Mouse (Mus musculus): ENCODE results near the gene Pafah2. TPM values are rescaled to one million over a fixed set of nuclear protein-coding genes. Genes with fewer than 3 reads are reported as not detected.

Gene Pafah2
- 0.64 to 3.8 TPM (median 1.5 TPM) in 3 replicates for total RNA-seq (2017)

DNA sequence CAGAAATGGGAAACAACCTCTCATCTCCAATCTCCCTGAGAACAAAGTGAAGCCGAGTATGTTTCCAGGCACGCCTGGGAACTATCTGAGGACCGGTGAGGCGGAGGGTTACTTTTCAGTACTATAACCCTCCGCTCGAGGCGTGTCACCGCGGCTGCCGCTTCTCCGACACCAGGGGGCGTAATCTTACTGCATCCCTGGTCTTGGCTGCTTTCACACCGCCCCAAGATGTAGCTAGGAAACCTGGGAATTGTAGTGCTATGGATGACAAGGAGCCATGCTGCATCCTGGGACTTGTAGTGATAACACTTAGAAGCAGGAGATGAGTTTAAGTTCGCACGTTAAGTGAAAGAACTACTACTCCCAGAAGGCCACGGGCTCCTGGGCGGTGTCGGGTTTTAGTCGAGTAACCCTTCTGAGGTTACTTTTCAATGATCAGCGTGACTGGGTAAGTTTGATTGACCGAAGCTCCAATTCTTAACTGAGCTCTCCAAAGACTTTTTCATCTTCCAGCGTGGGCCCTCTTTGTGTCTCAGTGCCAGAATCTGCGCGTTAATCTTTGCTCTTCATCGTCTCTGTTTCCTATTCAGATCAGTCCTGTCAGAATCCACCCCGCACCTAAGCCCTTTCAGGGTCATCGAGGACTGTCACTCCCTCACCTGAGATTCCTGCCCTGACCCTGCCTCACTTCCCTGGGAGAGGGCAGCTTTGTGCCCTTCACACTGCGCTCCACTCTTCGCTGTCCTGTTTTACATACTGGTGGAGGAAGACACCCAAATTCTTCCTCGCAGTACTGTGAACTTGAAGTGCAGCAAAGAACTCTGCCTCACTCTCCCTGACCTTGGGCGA, at the start of gene Pafah2:
Pafah2 (plus strand) TSS at position 344 of the 849 bp plus-strand sequence.
- peak; percentile 100 for ATAC-seq (replicated peaks; ENCODE audit: insufficient number of reproducible peaks, low FRiP score, low TSS enrichment, poor library complexity, severe bottlenecking)

DNA sequence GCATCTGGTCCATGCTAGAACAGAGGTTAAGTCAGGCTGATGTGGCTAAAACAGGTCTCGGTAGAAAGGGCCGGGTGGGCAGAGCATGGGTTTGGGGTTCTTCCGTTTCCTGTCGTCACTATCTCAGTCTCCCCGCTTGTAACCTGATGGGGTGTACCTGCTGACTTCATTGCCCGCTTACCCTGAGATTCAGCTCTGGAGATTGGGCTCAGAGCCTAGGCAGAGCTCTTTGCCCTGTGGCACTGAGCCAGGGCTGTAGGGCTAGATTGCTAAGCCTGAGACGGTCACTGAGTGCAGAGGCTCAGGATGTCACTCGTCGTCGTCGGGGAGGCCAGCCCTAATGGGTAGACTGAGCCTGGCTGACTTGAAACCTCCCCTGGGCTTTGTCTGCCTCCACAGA, 48.0 kb upstream of the Pafah2 start:
- ATAC-seq (replicated peaks; ENCODE audit: insufficient number of reproducible peaks, low FRiP score, low TSS enrichment, poor library complexity, severe bottlenecking): no peak

DNA sequence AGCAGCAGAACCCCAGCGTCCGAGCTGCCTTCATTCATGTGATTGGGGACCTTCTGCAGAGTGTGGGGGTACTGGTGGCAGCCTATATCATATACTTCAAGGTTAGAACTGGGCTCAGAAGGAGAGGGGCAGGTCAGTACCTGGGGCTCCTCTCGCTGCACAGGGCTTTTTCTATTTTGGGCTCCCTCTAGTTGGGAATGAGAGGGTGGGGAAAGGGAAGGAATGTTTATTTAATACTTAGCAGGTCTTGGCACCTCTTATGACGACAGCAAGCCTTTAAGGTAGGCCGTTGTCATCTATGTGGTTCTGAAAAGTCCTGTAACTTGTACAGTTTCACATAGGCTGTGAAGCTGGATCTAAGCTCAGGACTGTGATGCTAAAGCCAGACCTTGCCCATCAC, 47.6 kb upstream of the Pafah2 start:
- no peak for ATAC-seq (replicated peaks; ENCODE audit: insufficient number of reproducible peaks, low FRiP score, low TSS enrichment, poor library complexity, severe bottlenecking)

DNA sequence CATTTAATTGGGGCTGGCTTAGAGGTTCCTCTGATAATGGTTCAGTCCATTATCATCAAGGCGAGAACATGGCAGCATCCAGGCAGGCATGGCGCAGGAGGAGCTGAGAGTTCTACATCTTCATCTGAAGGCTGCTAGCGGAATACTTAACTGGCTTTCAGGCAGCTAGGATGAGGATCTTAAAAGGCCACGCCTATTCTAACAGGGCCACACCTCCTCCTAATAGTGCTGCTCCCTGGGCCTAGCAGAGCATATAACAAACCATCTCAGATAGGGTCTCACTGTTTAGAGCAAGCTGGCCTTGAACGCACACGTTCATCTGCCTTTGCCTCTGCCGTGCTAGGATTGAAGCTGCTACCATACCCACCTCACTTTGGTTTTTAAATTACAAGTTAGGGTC, 46.3 kb upstream of the Pafah2 start:
- ATAC-seq (replicated peaks; ENCODE audit: insufficient number of reproducible peaks, low FRiP score, low TSS enrichment, poor library complexity, severe bottlenecking): no peak

DNA sequence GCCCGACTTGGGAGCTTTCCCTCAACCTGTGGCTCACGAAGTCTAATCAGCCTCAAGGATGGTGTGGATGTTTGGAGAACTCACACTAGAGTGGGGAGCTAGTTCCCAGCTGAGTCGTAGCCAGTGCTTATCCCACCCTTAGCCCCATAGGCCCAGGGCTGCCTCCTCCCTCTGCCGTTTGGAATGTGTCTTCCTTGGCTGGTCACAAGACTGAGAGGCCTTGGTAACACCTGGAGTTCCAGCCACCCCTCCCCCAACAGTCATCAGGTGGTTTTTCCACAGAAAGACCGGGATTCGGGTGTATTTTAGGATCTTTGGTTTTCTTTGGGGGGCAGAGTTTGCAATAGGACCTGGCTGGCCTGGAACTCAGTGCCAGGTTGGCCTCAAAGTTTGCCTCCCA, 45.5 kb upstream of the Pafah2 start:
- ATAC-seq (replicated peaks; ENCODE audit: insufficient number of reproducible peaks, low FRiP score, low TSS enrichment, poor library complexity, severe bottlenecking): no peak

DNA sequence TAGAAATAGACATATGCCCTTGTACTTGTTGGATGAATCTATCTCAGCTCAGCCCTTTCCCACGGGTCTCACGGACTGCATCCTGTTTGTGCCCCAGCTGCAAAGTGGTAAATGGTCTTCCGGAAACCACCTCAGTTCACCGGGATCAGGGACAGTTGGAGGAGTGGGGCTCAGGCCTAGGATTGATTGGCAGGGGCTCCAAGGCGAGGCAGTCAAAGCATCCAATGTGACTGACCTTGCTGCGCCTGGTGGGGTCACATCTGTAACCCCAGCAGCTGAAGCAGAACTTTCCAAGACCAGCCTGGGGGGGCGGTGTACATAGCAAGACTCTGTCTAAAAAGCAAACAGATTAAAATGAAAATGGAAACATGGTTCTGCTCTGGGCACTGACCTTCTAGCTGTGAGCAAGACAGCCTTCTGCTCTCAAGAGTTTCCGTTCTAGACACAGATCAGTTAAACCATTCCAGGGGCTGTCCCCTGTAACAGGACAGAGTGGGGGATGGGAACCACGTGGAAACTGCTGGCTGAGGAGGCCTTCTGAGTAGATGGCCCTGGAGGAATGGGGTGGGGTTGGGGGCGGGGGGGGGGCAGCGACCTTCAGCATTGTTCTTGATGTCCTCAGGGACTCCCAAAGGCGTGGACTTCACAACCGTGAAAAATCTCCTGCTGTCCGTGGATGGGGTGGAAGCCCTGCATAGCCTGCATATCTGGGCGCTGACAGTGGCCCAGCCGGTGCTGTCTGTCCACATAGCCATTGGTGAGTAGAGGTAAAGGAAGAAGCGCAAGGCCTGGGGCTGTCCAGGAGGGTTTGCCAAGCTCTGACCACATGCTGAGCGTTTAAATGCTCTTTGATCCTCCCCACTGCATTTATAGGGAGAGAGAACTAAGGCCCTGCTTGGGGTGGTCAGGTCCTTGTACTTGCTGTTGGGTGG, 44.5 kb upstream of the Pafah2 start:
- no peak for ATAC-seq (replicated peaks; ENCODE audit: insufficient number of reproducible peaks, low FRiP score, low TSS enrichment, poor library complexity, severe bottlenecking)

DNA sequence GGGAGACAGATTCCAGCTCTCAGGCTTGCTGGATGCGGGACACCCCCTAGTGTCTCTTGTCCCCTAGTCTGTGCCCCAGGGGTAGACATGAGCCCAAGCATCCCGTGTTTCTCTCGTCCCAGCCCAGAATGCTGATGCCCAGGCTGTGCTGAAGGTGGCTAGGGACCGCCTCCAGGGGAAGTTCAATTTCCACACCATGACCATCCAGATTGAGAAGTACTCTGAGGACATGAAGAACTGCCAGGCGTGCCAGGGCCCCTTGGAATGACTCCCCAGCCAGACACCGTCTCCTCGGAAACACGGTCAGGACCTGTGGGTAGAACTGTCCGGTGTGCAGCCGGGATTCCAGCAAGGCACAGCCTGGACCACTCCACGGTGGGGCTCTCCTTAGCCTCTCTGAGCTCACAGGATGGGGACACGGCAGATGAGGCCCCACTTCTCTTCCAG, 43.8 kb upstream of the Pafah2 start:
- ATAC-seq (replicated peaks; ENCODE audit: insufficient number of reproducible peaks, low FRiP score, low TSS enrichment, poor library complexity, severe bottlenecking): no peak

DNA sequence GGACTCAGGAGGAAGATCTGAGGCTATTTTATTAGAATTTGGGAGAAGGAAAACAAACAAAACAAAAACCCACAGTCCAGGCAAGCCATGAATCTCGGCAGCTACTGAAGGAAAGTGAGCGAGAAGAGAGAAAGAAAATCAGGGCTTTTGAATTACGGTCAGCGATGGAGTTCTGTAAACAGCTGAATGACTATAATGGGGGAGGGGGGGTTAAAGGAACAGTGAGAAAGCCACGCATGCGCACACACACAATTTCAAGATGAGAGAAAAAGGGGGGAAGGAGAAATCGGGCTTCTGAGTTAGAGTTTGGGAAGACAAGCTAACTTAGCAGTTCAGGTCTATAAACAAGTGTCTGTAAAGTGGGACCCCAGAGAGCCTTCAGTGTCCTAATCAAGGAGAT, 43.2 kb upstream of the Pafah2 start:
- ATAC-seq (replicated peaks; ENCODE audit: insufficient number of reproducible peaks, low FRiP score, low TSS enrichment, poor library complexity, severe bottlenecking): no peak

DNA sequence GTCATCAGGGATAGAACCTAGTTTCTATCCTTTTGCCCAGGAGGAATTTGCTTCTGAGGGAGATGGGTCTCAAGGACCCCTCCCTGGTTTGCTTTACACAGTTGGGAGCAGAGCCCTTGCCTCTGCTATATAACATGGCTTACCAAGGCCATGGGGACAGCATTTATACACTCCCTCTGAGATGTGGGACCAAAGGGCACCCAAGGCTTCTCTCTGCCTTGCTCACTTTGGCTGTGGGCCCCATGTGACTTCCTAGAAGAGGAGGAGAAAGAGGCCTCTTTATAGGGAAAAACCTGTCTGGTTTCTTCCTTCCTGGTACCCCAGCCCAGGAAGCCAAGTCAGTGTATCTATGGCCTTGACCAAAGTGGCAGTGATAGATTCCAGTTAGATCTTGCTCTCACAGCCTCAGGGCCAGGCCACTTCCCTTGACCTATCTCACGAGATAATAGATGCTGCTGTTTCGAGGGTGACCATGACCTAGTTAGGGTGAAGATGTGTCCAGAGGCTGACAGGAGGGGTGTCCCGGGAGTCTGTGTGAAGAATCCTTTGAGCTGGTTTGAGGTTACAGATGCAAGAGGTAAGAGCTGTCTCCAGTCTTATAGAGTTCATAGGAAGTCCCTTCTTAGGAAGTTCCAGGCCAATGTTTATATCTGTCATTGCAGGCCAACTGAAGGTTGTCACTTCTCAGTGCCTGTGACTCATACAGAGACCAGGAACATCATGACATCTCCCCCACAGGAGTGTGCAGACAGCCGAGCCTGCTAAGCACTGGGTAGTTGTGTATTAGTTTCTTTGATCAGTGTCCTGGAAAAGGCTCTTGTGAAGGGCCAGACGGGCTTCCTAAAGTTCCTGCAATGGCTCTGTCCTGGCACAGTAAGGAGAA, 42.4 kb upstream of the Pafah2 start:
- ATAC-seq (replicated peaks; ENCODE audit: insufficient number of reproducible peaks, low FRiP score, low TSS enrichment, poor library complexity, severe bottlenecking): no peak

DNA sequence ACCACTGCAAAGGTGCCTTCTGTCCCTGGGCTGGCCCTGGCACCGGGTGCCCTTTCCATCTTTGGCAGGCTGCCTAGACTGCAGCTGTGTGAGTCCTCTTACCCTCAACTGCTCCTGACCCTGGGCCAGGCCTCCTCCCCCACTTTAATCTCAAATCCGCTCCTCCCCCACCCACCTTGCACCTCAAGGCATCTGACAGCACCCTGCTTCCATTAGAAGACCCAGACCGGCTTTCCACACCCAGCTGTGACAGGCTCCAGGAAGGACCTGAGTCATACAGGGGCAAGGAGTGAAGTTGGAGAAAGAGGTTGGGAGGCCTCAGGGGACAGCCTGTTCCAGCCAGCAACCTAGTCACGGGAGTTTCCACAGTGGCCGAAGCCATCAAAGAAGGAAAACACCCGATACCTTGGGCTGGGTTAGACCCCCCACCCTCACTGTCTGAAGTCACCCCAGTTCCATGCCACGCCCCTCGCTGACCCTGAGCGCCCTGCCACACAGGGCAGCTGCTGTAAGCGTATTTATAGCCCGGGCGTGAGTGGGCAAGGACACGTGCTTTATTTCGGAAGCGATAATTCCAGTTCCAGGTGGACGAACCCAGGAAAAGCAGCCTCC, 40.2 kb upstream of the Pafah2 start:
- ATAC-seq (replicated peaks; ENCODE audit: insufficient number of reproducible peaks, low FRiP score, low TSS enrichment, poor library complexity, severe bottlenecking): no peak

DNA sequence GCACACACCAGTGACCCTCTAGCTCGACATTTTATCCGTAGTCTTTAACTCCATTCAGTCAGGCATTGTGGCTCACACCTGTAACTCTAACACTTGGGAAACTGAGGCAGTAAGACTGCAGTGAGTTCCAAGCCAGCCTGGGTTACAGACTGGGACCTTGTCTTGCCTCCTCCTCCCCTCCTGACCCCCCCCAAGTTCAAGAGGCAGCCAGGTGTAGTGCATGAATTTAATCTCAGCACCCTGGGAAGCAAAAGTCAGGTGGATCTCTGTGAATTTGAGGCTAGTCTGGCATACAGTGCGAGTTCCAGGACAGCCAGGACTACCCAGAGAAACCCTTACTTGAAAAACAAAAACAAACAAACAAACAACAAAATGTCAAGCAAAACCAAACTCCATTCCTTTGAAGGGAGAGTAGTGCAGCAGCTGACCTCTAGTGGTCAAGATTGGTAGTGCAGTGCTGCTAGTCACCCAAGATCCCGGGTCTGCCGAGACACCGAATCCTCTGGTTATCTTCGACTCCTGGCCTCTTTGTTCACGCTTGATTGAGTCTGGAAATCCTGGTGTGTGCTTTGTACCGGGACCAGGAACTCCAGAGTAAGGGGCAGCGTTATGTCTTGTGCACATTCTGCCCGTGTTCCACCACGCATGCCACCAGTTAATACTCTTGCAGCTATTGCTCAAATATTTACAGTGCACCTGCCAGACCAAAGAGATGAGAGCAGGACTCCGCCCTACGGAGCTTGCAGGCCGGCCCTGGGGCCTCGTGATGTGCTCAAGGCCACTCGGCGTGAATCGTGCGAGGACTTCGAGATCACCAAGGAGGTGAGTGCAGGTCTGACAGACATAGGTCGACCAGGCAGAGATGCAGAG, 39.3 kb upstream of the Pafah2 start:
- peak; percentile 51; the same call in 1 of the 2 replicates for ATAC-seq (replicated peaks; ENCODE audit: insufficient number of reproducible peaks, low FRiP score, low TSS enrichment, poor library complexity, severe bottlenecking)

DNA sequence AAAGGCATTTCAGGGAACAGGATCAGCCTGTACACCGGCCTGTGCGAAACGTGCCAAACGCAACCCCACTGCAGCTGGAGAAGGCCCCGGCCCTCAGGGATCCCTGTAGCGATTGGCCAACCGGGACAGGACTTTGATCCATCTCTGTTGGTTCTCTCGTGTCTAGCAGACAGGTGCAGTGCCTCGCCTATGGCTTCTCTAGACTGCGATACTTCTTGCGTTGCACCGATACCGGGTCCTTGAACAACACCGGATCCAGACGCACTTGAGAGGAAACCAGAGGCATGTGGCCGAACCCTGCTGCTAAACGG, 38.7 kb upstream of the Pafah2 start:
- ATAC-seq (replicated peaks; ENCODE audit: insufficient number of reproducible peaks, low FRiP score, low TSS enrichment, poor library complexity, severe bottlenecking): 0 out of 2 replicates have a peak, but pooled peaks have one; percentile 12

DNA sequence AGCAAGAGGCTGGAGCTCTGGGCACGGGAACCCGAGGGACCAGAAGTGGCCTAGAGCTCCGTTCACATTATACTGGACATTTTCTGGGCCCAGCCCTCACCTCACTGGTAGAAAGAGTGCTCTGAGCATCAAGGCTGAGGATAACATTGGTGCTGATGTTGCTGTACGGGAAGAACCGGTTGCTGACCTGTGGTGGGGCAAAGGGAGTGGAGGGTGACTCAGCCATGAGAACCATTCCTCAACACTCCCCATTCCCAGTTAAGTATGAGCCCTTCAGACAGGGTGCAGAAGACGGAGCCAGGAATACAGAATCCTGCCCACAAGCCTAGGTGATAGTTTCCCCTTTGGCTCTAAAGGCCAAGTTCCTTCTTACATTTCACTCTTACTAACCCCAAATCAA, 36.5 kb upstream of the Pafah2 start:
- no peak for ATAC-seq (replicated peaks; ENCODE audit: insufficient number of reproducible peaks, low FRiP score, low TSS enrichment, poor library complexity, severe bottlenecking)

DNA sequence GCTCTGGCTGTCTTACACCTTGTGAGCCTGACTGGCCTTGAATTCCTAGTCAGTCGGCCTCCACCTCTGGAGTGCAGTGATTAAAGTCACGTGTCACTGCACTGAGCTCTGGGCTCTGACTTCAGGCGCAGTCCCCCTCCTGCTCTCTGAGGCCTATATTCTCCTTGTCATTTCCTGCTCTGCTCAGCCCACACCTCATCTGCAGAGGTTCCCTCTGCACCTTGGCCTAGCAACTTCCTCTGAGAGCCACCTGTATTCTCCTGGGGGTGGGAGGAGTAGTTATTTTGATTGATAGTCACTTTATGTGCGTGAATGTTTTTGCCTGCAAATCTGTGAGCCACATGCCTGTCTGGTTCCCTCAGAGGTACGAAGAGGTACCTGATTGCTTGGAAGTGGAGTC, 34.9 kb upstream of the Pafah2 start:
- no peak for ATAC-seq (replicated peaks; ENCODE audit: insufficient number of reproducible peaks, low FRiP score, low TSS enrichment, poor library complexity, severe bottlenecking)

DNA sequence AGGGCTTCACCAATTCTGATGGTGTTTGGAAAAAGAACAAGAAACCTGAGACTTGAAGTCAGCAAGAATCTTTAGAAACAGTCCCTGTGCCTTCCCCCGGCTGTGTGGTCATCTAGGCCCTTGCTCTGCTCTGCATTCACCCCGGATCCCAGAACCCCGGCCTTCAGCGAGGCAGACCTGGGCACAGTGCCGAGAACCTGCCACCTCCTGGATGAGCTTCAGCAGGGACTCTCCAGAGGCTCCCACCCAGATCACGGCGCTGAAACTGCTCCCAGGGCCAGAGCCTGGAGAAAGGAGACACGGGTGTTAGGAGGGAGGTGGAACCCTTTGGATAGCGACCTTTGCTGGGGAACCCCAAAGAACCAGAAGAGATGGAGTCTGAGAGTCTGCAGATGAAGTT, 34.0 kb upstream of the Pafah2 start:
- ATAC-seq (replicated peaks; ENCODE audit: insufficient number of reproducible peaks, low FRiP score, low TSS enrichment, poor library complexity, severe bottlenecking): no peak

DNA sequence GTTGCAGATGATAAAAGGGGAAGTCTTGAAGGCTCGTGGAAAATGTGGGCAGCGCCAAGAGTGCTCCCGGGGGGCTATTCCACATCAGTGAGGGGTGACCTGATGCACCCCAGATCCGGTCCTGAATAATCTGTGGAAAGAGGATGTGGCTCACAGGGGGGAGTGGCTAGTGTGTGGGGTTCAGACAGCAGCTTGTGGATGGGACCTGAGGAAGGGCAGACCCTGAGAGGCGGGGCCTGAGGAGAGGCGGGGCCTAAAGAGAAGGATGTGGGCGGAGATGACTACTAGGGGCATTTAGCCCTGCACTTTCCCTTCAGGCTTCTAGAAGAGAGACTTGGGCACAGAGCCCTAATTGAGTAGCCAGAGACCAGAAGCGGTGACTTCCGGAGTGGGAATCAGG, 33.5 kb upstream of the Pafah2 start:
- peak; percentile 76 for ATAC-seq (replicated peaks; ENCODE audit: insufficient number of reproducible peaks, low FRiP score, low TSS enrichment, poor library complexity, severe bottlenecking)

DNA sequence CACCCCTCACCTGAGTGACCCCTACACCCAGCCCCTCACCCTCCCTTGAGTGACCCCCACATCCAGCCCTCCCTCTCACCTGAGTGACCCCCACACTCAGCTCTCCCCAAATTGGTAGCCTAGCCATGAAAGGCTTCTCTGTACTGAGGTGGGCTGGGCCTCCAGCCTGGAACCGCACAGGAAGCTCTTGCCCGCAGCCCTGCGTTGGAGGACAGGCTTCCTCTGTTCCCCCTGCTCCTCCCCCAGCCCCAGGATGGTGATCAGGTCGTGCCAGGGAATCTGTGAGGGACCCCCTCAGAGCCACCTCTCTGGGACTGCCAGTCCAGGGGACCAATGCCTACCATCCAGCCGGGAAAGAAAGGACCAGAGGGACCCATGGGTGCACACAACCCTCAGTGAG, 30.8 kb upstream of the Pafah2 start:
- ATAC-seq (replicated peaks; ENCODE audit: insufficient number of reproducible peaks, low FRiP score, low TSS enrichment, poor library complexity, severe bottlenecking): no peak

All from monocyte, adult 5-6 weeks (primary cell).